Mouse (Mus musculus) forebrain, embryonic 14.5 days (tissue): ENCODE measurements around the gene Dbn1. TPM values are rescaled to one million over a fixed set of nuclear protein-coding genes. Genes with fewer than 3 reads are reported as not detected.
"Not testable (repeated sequence)": the region's sequence is repeated elsewhere in the genome, so short reads cannot be mapped to it uniquely, and the experiment has no call there.

Experiments
- ATAC-seq: fragments of 200-750 bp; cut with Nextera tagmentation; 2 replicates; pipeline ENCODE4 v1.8.0; 2017; ENCODE audit warnings: mild to moderate bottlenecking, moderate library complexity
- DNase-seq: peaks from one replicate; pipeline ENCODE4 v3.0.0-alpha.2; 2015; ENCODE audit warnings: low spot score
- H3K27ac ChIP-seq: fragments of 300-500 bp; sonication (generic); 2 replicates; pipeline ENCODE4 v1.5.1; 2014; ENCODE audit warnings: low read depth, mild to moderate bottlenecking, control low read depth, low read length, moderate library complexity
- H3K27me3 ChIP-seq: fragments of 300-500 bp; sonication (generic); replicated peaks from 2 replicates; pipeline ENCODE4 v1.6.1; 2014; ENCODE audit warnings: low read length, control low read depth, mixed read lengths; ENCODE audit not compliant: control insufficient read depth, insufficient read depth
- H3K36me3 ChIP-seq: fragments of 300-500 bp; sonication (generic); 2 replicates; pipeline ENCODE4 v1.6.1; 2014; ENCODE audit warnings: low read length, control low read depth; ENCODE audit not compliant: control insufficient read depth, insufficient read depth
- H3K4me1 ChIP-seq: fragments of 300-500 bp; sonication (generic); 2 replicates; pipeline ENCODE4 v1.6.1; 2014; ENCODE audit warnings: antibody characterized with exemption, low read length, control low read depth; ENCODE audit not compliant: control insufficient read depth, insufficient read depth
- H3K4me2 ChIP-seq: fragments of 300-500 bp; sonication (generic); 2 replicates; pipeline ENCODE4 v1.6.1; 2014; ENCODE audit warnings: mild to moderate bottlenecking, control low read depth, low read length
- H3K4me3 ChIP-seq: fragments of 300-500 bp; sonication (generic); 2 replicates; pipeline ENCODE4 v1.5.1; 2014; ENCODE audit warnings: low read depth, low read length, control low read depth
- H3K9ac ChIP-seq: fragments of 300-500 bp; sonication (generic); 2 replicates; pipeline ENCODE4 v1.6.1; 2014; ENCODE audit warnings: mild to moderate bottlenecking, low read length, control low read depth, moderate library complexity
- H3K9me3 ChIP-seq: fragments of 300-500 bp; sonication (generic); replicated peaks from 2 replicates; pipeline ENCODE4 v1.6.1; 2016; ENCODE audit warnings: low read length, control low read depth, mixed read lengths; ENCODE audit not compliant: control insufficient read depth
- WGBS: fragments of 180-500 bp; shearing (Covaris S2); extraction: QIAGEN DNeasy Blood & Tissue Kit; methylation state at CpG from one replicate; pipeline ENCODE4 v1.1.7; 2014; 5-methylcytosine and 5-hydroxymethylcytosine counted together
- polyA plus RNA-seq: library from polyadenylated mRNA; unstranded; fragments of >200 nt; fragmentation: Nextera tagmentation; extraction: Ambion mirVana; gene quantifications from 2 replicates; pipeline ENCODE4 v1.2.1, GENCODE M21; 2014

The Dbn1 gene
- polyA plus RNA-seq, 1 experiment from 2014 or later = 396 TPM

DNA sequence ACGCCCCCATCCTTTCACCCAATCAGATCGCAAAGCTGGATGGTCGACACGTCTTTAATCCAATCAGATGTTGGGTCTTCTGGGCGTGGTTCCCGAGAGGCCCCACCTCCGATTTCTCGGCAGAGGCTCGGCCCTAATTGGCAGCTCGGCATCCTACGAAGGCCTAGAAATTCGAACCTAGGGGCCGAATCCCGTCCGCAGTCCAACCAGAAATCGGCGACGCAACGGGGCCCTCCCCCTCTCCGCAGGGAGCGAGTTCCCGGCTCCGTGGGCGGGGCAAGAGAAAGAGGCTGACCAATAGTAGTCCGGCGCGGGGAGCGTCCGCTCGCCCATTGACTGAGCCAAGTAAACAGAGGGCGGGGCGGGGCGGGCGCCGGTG, 43.0 kb downstream of the Dbn1 start, which contains the start of gene Grk6:
TSS of gene Grk6 (plus strand) at position 136 of the 379 bp plus-strand sequence.
- H3K4me2 ChIP-seq = peak within 1 kb of the TSS; percentile 83
- peaks cover 2% of the 10 kb centered on the region; the same call in 1 of the 2 replicates for H3K36me3 ChIP-seq
- no peaks in the 10 kb centered on the region for H3K27me3 ChIP-seq
- WGBS = under 1% methylated on average over 32 of the region's 35 CpGs
- DNase-seq (peak; percentile 100), ATAC-seq (peak; percentile 97)
- peak within 1 kb of the TSS; percentile 93 for H3K27ac ChIP-seq
- peak within 1 kb of the TSS; percentile 86 for H3K4me3 ChIP-seq
- peaks cover 11% of the 10 kb centered on the region for H3K4me1 ChIP-seq
- no peaks in the 10 kb centered on the region for H3K9me3 ChIP-seq
- peak within 1 kb of the TSS; percentile 95 for H3K9ac ChIP-seq

DNA sequence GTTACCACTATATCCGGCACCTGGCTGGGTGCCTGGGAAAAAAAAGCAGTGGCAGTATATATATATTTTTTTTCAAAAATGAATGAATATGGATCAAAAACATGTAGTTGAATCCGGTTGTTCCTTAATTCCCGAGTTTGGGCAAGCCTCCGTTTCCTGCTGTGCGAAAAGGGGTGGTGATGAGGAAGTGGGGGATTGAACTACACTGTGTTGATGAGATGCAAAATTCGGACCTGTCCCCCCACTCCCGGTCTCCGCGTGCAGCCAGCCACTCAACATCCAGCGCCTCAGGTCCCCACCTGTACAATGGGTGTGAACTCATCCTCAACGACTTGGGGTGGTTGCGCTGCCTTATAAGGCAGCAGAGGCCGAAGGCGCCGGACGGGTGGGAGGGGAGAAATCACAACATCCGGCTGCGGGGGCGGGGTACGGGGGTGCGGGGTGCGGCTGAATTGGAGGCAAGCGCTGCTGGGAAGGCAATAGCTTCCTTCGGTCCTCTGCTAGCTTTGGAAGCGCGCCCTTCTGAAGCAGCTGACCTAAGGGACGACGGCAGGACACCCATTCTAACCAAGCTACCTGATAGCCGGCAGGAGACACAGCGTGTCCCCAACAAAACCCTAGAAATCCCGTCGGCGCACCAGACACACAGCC, 43.5 kb downstream of the Dbn1 start:
- H3K4me2 ChIP-seq = peak overlapping the region; percentile 68
- H3K9ac ChIP-seq = peak overlapping the region; percentile 72
- DNase-seq = no peak
- 2% methylated on average over 33 of the region's 33 CpGs for WGBS
- peak overlapping the region; percentile 86 for H3K4me3 ChIP-seq
- H3K4me1 ChIP-seq = peaks cover 11% of the 10 kb centered on the region
- no peaks in the 10 kb centered on the region for H3K36me3 ChIP-seq
- no peaks in the 10 kb centered on the region for H3K27me3 ChIP-seq
- peak overlapping the region; percentile 93 for H3K27ac ChIP-seq
- ATAC-seq = peak; percentile 70
- no peaks in the 10 kb centered on the region for H3K9me3 ChIP-seq

DNA sequence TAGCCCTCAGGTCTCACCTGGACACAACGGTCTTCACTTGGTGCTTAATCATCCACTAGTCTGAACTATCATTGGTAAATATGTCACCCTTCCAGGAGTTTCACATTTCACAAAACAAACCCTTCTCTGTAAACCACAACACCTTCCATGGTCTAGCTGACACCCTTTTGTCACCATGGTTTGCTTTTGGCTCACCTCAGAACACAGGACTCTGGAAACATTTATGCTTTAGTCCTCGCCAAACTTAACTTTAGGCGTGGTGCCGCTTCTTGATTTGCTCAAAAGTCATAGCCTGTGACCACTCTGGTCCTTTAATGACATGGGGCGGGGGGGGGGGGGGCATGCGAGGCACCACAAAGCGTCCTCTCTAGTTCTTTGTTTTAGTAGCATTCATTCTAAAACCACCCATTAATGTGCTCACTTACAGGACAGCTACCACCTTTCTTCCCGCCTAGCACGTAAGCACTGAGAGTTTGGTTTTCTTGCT, 44.1 kb downstream of the Dbn1 start:
- H3K27ac ChIP-seq = no peak overlapping the region
- H3K9ac ChIP-seq = peak overlapping the region; percentile 72; the same call in 1 of the 2 replicates
- DNase-seq (no peak), ATAC-seq (no peak)
- H3K27me3 ChIP-seq = no peaks in the 10 kb centered on the region
- peaks cover 11% of the 10 kb centered on the region for H3K4me1 ChIP-seq
- peak overlapping the region; percentile 86 for H3K4me3 ChIP-seq
- H3K36me3 ChIP-seq = no peaks in the 10 kb centered on the region
- H3K4me2 ChIP-seq = peak overlapping the region; percentile 68
- H3K9me3 ChIP-seq = no peaks in the 10 kb centered on the region
- 37% methylated on average over 9 of the region's 9 CpGs for WGBS

DNA sequence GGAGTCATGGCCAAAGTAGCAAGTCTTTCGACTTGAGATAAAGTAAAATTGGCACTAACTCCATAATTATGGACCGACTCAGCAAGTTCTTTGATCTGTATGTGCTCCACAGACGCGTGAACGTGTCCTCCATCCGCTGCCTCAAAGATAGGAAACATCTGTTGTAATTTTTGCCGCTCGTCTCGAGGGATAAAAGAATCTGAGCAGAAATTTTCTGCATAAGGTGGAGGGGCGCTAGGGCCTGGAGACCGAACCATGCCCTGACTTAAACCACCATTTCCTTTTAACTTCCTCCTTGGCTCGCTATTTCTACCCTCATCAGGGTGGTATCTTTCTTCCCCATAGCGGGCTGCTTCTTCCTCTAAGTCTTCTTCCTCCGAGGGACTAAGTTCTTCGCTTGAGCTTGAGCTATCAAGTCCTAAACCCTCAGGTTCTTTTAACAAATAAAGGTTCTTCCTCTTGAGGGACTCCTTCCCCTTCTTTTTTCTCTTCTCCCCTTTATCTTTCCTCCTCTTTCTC, 50.7 kb downstream of the Dbn1 start:
- not testable (repeated sequence) for H3K9me3 ChIP-seq, ATAC-seq, H3K36me3 ChIP-seq, H3K9ac ChIP-seq, H3K27me3 ChIP-seq, H3K4me2 ChIP-seq, DNase-seq, H3K4me1 ChIP-seq, H3K27ac ChIP-seq, H3K4me3 ChIP-seq
- 94% methylated on average over 14 of the region's 15 CpGs for WGBS

DNA sequence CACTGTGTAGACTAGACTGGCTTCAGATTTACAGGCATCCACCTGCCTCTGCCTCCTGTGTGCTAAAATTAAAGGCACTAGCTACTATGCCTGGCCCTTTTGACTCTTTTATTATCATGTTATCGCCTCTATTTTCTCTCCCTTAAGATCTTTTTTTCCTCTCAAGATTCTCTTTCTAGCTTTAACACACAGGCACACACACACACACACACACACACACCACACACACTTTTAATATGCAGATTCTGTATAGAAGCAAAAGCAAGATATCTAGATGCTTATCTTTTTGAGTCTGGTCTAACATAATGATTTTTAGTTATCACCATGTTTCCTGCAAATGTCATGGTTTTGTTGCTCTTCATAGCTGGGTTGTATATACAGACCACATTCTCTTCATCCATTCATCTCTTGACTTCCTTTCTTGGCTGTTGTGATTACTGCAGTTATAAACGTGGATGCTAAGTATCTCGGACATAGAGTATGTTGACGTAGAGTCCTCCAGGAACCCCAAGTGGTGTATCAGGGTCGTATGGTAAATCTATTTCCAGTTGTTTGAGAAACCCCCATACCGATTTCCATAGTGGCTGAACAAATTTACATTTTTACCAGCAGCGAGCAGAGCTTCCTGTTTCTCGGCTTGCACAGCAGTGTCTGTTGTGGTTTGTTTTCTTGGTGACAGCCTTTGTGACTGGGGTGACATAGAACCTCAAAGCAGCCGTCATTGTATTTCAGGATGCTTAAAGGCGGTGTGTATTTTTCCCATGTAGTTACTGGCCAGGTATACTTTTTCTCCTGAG, 55.8 kb downstream of the Dbn1 start:
- Histone ChIP-seq H3K9ac (no peak overlapping the region), H3K36me3 (no peaks in the 10 kb centered on the region), H3K9me3 (no peaks in the 10 kb centered on the region), H3K27ac (no peak overlapping the region), H3K4me2 (no peak overlapping the region), H3K27me3 (no peaks in the 10 kb centered on the region), H3K4me1 (no peaks in the 10 kb centered on the region), H3K4me3 (no peak overlapping the region)
- DNase-seq (no peak), ATAC-seq (no peak)
- 81% methylated on average over 10 of the region's 10 CpGs for WGBS

DNA sequence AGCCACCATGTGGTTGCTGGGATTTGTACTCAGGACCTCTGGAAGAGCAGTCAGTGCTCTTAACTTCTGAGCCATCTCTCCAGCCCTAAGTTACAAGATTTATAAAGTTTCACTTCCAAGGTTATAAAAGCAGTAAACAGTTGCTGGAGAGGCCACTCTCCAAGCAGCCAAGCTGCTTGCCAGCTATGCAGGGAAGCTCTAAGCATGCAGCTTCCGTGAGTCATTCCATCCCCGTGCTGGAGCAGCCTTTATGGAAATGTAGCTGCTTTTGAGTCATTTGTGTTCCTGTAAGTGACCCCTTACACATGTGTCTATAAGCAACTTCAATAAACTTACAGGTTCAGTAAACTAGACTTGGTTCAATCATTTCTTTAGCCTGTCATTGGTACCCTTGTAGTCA, 57.3 kb downstream of the Dbn1 start:
- Histone ChIP-seq H3K4me2 (no peak overlapping the region), H3K27ac (no peak overlapping the region), H3K4me3 (no peak overlapping the region), H3K27me3 (no peaks in the 10 kb centered on the region), H3K36me3 (no peaks in the 10 kb centered on the region), H3K4me1 (no peaks in the 10 kb centered on the region), H3K9me3 (no peaks in the 10 kb centered on the region), H3K9ac (no peak overlapping the region)
- WGBS = 75% methylated on average over 2 of the region's 2 CpGs
- DNase-seq (no peak), ATAC-seq (no peak)

DNA sequence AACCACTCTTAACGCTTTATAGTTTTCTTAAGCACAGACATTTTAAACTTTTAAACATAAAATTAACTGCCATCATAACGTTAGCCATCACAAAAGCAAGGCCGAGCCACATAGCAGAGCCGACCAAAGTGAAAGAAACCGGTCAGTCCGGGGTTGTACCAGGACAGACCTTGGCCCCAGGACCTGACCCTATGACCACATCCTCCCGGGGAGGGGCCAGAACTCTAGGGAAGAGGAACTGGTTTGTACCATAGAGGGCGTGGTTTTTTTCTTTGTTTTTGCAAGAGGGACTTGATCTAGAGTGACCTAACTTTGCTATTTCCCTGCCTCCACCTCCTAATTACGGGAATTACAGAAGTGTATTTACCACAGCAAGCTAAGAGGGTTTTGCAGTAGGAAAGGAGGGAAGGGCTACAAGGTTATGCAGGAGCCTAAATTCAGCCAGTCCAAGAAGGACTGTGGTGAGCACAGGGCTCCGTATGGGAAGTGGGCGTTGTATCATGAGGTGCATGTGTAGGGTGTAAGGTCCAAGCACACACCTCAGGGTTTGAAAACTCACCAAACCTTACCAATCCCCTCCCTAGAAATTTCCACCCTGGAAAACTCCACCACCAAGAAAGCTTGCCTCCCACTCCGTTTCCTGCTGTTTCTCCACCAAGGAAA, 58.6 kb downstream of the Dbn1 start:
- no peak overlapping the region for H3K4me3 ChIP-seq
- 80% methylated on average over 12 of the region's 12 CpGs for WGBS
- no peaks in the 10 kb centered on the region for H3K9me3 ChIP-seq
- ATAC-seq (no peak), DNase-seq (no peak)
- no peak overlapping the region for H3K27ac ChIP-seq
- no peaks in the 10 kb centered on the region for H3K36me3 ChIP-seq
- H3K27me3 ChIP-seq = no peaks in the 10 kb centered on the region
- no peak overlapping the region for H3K4me2 ChIP-seq
- H3K4me1 ChIP-seq = no peaks in the 10 kb centered on the region
- no peak overlapping the region for H3K9ac ChIP-seq

DNA sequence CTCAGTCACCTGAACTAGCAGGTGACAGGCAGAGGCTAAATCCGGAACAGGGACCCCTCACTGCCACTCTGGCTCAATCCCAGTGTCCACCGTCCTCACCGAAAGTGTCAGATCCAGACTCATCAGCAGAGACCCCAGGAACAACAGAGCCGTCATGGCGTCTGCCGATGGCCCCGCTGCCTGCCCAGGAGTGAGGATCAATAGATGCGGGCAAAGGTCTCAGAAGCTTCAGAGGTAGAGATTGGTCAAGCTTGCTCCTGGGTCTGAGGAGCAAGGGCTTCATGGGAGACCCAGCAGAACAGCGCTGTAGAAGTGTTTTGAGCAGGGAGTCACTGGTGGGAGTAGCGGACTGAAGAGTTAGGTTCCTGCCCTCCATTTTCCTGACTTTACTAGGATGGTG, 61.3 kb downstream of the Dbn1 start, which contains the start of gene F12:
TSS of gene F12 (minus strand) at position 181 of the 400 bp plus-strand sequence.
- WGBS = 89% methylated on average over 10 of the region's 10 CpGs
- no peak within 1 kb of the TSS for H3K9ac ChIP-seq
- H3K27me3 ChIP-seq = peaks cover 6% of the 10 kb centered on the region
- no peak within 1 kb of the TSS for H3K4me3 ChIP-seq
- H3K36me3 ChIP-seq = no peaks in the 10 kb centered on the region
- H3K9me3 ChIP-seq = no peaks in the 10 kb centered on the region
- H3K27ac ChIP-seq = no peak within 1 kb of the TSS
- no peak for ATAC-seq
- DNase-seq = no peak
- H3K4me2 ChIP-seq = no peak within 1 kb of the TSS
- H3K4me1 ChIP-seq = no peaks in the 10 kb centered on the region
